Mouse (Mus musculus) retina, adult 2 months (tissue): ENCODE results near the gene Gldc.
A peak's percentile ranks its signal among the peaks of the same experiment; 100 is the strongest.

Source experiments
- DNase-seq: peaks from one replicate; pipeline ENCODE4 v3.0.0-alpha.2; 2012; ENCODE audit warnings: low read depth, low spot score

Gene Gldc

GRCm38 (mm10) chr19:30107221-30107845, 67.9 kb downstream of the Gldc start:
- DNase-seq: no peak

GRCm38 (mm10) chr19:30105045-30105842, 70.0 kb downstream of the Gldc start:
- DNase-seq: no peak

- no peak for DNase-seq
Observed at GRCm38 (mm10) chr19:30102620-30103019, 72.6 kb downstream of the Gldc start.

- DNase-seq: no peak
Observed at GRCm38 (mm10) chr19:30100571-30100970, 74.7 kb downstream of the Gldc start.

DNA sequence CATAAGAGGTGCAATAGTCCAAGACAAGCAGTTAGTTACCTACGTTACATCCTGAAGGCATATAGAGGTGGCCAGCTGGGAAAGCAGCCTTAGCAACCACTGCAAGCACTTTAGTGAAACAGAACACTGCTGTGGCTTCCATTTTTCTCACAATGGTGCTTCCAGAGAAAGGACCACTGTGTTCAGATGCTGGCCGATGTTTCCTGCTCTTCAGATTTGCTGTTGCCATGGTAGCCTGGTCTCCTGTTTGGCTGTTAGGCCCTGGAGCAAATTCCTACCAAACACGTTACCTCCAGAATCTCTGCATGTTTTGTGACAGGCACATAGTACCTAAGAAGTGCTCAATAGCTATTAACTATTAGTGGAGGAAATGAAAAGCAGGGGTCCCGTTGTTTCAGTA, 78.2 kb downstream of the Gldc start:
- DNase-seq: no peak

DNA sequence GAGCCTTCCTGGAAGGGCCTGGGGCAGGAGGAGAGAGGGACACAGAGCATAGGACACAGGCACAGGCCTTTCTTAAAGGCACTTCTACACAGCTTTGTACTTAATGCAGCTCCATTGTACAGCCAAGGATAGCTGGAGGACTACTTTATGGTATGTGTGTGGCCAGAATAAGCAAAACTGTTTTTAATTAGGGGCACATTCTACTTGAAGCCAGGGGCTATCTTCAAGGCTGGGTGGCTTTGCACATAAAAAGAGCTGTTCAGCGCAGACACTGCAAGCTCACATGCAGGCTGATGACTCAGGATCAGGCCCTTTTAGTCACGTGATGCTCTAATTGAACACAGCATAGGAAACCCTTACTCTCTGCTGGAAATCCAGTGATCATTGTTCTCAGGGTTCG, 79.0 kb downstream of the Gldc start:
- no peak for DNase-seq

DNA sequence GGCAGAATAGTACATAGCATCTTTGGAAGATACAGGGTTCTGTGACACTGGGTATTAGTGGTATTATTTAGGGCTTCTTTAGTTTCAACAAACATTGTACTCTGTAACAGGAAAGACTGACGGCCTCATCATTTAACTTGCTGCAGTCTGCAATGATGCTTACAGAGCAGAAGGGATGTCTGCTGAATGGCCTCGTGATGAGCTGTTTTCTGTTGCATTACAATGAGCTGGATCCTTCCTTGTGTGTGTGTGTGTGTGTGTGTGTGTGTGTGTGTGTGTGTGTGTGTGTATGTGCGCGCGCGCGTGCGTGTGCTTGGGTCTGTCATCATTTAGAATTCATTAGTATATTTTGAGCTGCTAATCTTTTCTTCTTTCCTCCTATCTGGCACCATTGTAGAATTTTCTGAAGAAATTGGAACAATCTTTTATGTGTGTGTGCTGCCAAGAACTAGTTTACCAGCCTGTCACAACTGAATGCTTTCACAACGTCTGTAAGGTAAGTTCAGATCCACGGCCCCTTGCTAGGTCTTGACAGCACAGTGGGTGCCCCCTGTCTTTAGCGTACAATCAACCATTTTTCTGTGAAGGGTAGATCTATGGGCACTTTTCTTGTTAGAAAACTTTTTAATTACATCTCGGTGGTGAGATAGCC, 83.5 kb downstream of the Gldc start:
- no peak for DNase-seq

- no peak for DNase-seq
Observed at GRCm38 (mm10) chr19:30090163-30090562, 85.1 kb downstream of the Gldc start.

DNA sequence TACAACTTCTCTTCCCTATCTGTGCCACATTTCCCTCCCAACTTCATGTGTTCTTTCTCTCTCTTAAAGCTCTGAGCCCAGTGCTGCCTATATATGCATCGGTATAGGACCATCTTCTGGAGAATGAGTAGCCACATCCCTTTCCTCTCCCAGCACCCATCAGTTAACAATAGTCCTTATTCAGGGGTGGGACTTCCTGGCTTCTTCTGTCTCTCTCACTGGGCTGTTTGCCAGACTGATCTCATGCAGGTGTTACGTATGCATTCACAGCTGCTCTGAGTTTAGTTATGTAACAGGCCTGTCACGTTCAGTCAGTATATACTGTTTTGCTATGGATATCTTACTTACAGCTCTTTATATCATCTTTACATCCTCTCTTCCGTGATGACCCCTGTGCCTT, 109.4 kb downstream of the Gldc start:
- DNase-seq: peak; percentile 8

GRCm38 (mm10) chr19:30054218-30054617, 121.0 kb downstream of the Gldc start:
- DNase-seq: no peak

DNA sequence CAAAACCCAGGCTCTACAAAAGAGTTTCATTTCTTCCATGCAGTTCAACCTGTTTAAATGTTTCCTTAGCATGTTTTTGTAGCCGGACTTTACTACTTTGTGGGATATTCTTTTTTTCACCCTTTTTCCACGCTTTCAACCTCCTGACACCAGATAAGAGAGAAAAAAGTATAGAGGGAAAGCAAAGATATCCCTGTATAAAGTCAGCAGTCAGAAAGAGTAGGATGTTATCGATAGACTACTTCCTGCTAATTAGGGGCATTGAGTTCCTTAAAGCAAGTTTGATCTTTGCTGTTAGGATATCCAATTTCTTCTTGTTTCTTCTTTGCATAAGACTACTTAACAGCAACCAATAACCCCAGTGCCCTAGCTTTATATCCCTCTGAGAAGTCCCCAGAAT, 123.8 kb downstream of the Gldc start:
- no peak for DNase-seq

DNA sequence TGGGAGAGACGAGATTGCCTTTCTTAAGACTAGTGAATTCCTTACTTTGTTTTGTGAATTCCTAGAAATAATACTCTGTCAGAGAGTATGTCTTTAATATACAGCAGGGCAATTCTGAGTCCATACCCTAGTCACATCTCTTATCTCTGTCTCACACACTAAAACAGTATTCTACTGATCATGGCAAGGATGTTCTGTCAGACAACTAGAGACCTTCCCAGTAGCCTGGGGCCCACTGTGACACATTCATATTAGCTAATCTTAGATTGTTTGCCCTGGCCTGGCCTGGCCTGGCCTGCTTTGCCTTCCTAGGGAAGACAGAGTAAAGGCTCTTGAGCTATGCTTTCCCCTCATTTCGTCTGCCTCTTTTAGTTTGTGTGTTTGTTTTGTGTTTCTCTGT, 124.6 kb downstream of the Gldc start:
- no peak for DNase-seq
